Mouse (Mus musculus) embryo, embryonic 10.5 days (tissue): ENCODE measurements around the gene Rbm39.
"Not testable (repeated sequence)": the region's sequence is repeated elsewhere in the genome, so short reads cannot be mapped to it uniquely, and the experiment has no call there.

Experiments
- DNase-seq: peaks from one replicate; pipeline ENCODE4 v3.0.0-alpha.2; 2015; ENCODE audit warnings: low spot score

The Rbm39 gene

DNA sequence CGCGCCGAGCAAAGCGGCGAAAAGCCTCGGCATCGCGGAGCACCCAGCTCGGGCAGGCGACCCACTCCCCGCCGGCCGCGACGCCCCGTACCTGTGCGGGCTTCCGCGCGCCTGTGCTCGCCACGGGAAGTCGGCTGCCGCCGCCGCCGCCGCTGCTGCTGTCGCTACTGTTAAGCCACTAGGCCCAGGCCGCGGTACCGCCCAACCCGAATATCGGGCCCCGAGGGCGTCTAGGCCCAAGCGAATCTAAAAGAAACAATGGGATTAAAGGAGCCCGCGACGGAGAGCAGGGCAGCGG is 293 bp downstream of the Rbm39 start:
- no peak for DNase-seq

DNA sequence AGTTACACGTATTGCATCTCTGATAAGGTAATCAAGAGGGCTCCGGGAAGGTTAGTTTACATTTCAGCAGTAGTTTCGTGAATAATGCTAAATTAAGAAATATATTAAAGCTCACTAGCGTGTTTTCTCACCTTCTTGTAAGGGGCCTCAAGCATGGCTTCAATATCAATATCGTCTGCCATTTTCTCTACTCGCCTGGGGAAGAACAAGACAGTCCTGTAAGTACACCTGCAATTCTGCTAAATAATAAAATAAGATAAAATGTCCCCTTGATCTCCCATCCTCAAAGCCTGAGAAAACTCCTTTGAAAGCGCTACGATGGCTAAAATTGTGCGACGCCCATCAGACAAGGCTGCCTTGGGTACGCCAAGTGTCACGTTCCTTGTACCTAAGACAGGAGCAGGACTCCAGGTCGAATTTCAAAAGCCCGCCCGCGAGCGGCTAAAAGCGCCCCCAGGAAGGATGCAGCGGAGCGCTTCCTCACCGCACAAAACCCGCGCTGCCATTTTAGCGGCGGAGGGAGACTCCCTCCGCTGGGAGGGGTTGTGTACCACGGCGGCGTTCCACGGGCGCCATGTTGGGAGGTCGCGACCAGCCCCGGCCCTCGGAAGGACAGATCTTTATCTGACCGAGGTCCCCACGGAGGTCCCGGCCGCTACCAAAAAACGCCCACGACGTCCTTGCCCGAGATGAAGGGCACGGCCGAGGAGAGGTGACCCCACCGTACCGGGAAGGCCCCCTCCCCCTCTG is 817 bp downstream of the Rbm39 start:
- DNase-seq = peak; percentile 87

DNA sequence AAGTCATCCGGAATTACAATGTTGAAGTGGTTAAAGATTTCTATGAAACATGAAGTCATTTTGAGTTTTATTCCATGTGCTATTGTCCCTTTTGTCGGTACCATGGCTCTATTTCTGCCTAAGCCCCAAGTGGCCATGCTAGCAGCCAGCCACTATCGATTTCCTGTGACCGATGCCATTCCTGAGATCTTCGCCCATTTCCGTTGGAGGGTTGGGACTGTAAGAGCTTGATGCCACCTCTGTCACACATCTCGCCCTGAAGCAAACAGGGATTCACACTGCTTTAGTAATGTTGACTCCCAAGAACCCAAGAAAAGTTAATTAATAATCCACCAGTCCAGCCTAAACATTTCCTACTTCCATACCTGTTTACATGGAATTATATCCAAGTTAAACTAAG is 2.4 kb downstream of the Rbm39 start:
- no peak for DNase-seq

DNA sequence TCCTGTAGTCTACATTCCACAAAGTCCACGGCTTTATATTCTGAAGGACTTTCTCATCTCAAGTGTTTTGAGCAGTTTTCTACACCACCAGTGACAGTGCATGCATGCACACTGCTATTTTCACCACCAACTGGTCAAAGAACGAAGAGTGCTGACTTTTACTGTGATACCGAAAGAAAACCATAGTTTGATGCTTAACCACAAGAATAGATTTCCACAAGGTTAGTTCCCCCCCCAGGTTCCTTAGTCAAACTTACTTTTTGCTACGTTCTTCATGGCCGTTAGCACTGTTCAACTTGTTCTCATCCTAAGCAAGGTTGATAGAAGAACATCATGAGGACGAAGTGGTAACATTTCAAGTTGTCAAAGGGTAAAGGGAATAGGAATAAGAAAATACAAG is 3.0 kb downstream of the Rbm39 start:
- DNase-seq = no peak

DNA sequence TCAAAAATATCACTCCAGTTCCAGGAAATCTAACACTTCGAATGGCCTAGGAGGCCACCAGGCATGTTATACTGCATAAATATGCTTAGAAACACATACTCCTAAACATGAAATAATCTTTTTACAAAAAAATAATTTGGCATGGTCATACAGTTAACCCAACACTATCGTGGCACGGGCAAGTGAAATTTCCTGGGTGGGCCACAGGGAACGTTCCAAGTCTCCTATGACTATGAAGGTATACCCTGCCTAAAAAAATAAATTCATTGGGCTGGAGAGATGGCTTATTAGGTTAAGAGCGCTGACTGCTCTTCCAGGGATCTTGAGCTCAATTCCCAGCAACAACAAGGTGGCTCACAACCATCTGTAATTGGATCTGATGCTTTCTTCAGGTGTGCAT is 13.5 kb downstream of the Rbm39 start:
- DNase-seq = no peak

DNA sequence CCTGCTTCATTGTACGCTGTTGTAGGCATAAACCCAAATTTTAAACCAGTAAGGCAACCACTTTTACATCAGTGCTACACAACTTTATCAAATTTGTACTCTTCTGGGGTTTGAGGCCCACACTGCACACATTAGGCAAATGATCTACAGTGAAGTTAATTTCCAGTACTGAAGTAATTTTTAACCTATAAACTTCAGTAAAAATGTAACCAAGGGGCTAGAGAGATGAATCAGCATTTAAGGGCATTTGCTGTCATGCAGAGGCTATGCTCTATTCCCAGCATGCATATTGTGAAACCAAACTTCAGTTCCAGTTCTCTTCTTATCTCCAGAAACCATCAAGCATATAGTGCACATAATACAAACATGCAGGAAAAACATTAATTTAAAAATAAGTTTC is 14.6 kb downstream of the Rbm39 start:
- DNase-seq = no peak

DNA sequence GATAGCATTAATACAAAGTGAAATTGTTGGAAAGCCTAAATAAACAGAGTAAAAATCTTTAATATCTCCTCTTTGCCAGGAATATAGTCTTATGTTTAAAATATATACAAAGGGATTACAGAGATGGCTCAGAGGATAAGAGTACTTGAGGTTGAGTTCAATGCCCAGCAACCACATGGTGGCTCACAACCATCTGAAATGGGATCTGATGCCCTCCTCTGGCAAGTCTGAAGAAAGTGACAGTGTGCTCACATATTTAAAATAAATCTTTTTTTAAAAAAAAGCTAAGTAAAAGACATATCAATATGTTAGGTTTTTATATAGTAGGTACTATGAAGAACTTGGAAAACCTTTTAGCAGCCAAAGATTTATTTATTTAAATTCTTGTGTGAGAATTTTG is 28.5 kb downstream of the Rbm39 start:
- DNase-seq = no peak

DNA sequence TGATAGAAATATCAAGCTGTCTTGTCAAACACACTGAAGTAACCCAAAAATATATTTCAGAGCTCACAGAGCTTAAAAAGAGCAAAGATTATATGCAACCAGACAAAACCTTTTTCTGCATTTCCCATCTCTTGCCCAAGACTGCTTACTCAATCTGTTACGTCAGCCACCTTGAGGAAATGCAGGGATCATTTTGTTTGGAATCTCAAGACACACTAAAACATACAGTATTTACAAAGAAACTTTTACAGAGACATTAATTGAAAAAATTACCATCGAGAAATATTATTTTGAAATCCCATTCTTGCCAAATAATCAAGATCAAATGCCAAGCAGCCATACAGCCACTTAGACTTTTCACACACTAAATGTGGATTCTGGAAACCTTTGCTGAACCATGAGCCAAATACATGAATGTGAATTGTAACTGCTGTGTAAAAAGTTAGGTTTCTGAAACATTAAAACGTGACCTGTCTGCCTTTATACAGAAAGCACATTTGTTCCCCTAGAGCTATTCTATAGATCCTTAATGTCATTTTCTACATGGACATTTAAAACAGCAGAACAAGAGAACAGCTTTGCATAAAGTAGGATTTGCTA is 32.6 kb downstream of the Rbm39 start:
- no peak for DNase-seq

DNA sequence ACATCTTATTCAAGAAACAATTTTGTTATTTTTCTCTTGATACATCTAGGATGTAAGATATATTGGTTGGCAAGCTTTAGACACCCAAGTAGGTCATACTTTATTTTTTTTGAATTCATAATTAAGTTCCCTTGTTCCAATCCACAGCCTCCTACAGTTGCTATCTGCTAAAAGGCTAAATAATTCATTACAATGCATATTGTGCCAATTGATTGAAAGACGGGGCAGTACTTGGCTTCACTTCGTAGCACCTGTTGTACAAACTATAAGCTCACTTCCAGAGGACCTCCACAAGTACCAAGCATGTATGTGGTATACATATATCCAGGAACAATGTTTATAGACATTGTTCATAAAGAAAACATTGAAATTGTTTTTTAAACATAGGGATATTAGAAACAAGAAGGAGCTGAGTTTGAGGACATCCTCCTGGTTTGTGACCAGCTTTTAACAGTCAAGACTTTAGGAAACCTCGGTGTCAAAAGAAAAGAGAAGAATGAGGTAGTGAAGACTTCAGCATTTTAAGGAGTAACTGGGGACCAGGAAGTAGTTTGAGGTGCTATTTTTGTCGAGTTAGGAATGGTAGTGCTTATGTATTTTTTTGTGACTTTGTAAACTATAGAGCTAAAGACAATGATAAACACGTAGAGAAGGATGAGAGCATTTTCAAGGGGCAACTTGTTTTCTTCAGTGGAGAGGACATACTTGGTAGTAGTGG is 33.6 kb downstream of the Rbm39 start:
- DNase-seq = no peak

DNA sequence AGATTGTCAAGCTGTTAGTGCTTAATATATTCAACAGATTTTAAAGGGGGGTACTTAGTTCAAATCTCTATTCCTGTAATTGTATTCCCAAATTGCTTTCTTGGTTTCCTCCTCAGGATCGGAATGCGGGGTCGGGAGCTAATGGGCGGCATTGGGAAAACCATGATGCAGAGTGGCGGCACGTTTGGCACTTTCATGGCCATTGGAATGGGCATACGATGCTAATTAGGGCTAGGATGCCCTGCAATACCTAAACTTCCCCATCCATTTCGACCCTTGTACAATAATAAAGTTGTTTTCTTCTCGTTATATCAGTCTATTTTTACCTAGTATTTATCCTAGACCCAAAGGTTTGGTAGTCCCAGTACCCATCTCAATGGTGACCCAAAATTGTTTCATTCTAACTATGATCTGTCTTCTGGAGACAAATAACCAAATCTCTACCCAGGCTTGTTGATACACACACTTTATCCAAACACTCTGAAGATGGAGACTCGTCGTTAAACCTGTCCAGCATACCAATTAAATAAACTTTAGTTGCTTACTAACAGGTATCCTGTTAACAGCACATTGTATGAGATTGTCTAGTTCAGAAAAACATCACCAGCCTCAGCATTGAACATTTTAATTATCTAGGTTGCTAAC is 34.4 kb downstream of the Rbm39 start:
- no peak for DNase-seq

DNA sequence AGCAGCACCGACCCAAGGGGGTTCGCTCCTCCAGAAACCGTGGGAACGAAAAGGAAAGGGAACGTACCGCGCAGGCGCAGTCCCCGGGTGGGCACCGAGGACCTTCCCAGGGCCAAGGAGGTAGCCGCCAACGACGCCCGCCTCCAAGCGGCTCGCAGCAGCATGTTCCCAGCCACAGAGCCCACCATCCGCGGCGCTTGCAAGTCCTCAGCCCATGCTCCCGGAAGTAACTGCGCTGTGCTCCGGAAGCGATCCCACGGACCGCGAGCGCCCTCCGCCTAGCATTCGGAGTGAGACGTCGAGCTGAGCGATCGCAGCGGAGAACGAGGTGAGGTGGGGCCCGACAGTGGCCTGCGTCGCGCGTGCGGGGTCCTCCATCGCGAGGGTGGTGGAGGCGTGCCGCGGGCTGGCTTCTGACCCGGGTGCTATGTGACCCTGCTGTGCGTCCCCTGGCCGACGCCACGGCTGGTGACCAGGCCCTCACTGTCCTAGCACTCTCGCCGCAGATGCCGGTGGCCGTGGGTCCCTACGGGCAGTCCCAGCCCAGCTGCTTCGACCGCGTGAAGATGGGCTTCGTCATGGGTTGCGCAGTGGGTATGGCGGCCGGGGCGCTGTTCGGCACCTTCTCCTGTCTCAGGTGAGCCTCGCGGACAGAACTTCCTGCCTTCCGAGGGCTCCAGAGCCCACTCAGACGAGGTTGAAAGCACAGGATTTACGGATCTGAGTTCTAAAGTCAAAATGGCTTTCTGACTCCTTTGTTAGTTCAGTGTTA is 35.9 kb downstream of the Rbm39 start, which contains the start of the genes Romo1 and Nfs1:
Gene Romo1, plus strand, starts transcription at position 87 of the 772 bp plus-strand sequence.
Gene Nfs1, minus strand, starts transcription at position 234 of the 772 bp plus-strand sequence.
- peak; percentile 98 for DNase-seq

DNA sequence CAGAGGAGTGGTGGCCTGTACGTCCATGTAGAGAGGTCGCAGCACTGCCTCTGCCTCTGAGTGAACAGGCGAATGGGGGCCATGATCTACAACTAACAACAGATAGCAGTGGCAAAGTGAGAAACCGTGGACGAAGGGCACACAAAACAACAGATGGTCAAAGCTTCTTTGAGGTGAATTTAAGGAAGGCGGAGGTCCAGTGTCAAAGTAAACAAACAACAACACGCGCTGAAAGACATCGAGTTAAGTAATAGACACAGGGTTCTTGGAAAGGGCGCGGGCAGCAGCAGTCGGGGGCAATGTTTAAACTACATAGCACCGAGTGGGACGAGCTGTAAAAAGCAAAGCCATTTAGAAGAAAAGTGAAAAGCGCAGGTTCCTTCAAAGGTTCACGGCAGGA is 36.7 kb downstream of the Rbm39 start:
- DNase-seq = peak; percentile 36

DNA sequence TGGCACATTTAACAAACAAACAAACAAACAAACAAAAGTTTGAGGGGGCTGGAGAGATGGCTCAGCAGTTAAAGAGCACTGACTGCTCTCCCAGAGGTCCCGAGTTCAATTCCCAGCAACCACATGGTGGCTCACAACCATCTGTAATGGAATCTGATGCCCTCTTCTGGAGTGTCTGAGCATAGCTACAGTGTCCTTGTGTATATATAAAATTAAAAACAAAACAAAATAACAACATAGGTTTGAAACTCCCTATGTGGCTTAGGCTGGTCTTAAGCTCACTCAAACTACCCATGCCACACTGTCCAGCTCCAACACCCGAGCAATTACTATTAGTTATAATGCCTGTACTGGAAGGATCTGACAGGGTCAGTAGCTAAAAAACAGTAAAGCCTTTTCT is 37.2 kb downstream of the Rbm39 start:
- no peak for DNase-seq

DNA sequence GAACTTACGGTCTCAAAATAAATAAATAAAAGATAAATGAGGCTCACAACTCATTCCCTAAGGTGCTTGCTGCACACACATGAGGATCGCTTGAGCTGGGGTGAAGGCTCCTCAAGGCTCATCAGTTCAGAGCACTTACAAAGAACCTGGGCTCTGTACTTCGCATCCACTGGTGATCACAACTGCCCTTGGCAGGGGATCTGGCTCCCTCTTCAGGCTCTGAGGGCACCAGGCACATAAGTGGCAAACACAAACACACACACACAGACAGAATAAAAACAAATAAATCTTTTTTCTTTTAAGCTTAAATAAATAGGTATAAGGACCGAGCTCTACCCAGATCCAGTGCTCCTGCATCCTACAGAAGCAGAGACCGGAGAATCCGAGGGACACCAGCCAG is 44.3 kb downstream of the Rbm39 start:
- no peak for DNase-seq

DNA sequence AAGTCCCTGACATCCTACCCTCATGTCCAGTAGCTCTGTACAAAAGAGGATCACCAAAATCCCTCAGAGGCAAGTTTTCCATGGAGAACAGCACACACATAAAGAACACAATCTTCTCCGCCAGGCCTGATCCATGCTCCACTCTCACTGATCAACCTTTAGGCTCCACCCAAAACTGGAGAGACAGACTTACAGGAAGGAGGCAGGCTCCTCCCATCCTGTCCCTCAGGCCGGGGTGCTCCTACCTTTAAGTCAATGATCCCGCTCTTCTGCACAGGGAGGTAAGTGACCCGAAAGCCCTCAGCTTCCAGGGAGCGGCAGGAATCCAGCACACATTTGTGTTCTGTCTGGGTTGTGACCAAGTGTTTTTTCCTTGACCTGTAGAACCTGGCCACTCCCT is 45.9 kb downstream of the Rbm39 start:
- no peak for DNase-seq

DNA sequence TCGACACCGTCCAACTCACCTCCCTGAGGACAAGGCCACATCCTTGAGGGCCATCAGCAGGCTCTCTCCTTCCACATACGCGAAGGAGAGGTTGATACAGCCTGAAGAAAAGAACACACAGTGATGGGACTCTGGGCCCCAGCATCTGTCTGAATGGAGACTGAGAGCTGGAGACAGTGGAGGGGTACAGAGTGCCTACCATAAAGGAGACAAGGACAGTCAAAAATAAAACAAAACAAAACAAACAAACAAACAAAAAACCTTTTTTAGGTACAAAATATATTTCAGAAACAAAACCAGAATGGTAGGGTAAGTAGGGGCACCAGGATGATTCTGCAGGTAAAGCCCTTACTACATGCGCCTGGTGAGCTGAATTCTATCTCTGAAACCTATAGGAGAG is 53.0 kb downstream of the Rbm39 start, which contains the start of gene Gm28036:
Gene Gm28036, minus strand, starts transcription at position 101 of the 400 bp plus-strand sequence.
- DNase-seq = no peak

DNA sequence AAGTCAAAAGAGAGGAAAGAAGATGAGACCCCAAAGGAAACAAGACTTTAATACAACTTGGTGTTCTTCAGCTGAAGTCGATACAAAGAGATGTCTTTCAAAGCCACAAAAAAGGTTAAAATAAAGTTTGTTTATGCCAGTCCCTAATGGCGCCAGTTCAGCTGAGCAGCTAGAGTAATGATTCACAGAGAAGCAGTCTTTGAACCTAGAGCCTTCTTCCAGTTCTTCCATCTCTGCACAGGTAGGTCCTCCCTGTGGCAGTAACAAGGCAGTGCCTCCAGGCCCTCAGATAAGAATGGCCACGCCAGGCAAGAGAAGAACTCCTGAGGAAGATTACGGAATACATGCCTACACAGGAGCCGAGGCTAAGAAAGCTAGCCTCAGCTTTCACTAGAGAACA is 56.3 kb downstream of the Rbm39 start:
- no peak for DNase-seq

DNA sequence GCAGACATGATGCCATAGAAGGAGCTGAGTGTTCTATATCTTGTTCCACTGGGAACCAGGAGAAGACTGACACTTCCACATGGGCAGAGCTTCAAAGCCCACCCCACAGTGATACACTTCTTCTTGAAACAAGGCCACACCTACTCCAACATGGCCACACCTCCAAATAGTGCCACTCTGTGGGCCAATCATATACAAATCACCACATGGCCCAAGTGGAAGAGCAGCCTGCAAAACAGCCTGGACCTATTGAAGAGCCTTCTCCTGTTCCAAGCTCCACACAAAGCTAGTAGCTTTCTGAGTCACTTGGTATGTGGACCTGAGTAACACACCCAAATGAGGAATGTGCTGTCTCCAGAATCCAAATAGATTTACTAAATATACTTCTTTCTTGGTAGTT is 60.5 kb downstream of the Rbm39 start:
- DNase-seq = no peak

DNA sequence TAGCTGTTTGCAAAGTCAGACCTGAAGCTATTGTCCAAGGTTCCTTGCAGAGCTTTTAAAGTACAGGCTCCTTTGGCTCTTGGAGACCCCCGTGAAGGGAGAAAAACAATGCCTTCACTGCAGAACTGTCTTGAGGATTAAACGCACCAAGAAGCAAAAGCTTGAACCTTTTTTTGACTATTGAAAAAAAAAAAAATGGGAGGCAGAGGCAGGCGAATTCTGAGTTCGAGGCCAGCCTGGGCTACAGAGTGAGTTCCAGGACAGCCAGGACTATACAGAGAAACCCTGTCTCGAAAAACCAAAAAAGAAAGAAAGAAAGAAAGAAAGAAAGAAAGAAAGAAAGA is 68.0 kb downstream of the Rbm39 start:
- DNase-seq = not testable (repeated sequence)

DNA sequence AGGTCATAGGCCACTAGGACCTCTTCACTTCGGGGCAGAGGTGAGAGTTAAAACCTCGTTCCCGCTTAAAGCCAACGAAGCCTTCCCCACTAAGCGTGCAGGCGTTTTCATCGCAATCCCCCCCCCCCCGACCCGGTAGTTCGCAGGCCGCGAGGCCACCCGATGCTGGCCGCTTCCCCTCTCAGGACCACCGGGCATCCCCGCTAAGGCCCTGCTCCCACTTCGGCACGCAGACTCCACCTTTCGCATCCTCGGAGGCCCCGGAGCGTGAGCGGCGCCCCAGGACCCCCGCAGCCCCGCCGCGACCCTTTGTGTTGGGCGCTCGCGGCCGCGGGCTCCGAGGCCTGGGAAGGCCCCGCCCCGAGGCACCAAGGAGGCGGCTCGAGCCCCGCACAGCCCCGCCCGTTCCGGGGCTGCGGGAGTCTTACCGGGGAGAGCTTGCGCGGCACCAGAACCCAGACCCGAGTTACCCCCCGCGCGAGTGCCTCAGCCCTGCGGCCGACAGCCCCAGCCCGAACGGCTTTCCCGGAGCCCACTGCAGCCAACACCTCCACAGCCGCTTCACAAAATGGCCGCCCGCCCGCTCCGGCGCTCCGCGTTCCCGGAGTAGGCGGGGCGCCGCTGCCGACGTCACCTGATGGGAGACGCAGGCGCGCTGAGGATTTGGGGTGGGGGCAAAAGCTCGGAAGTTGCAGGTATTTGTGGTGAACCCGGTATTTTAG is 68.5 kb downstream of the Rbm39 start, which contains the start of the genes Cpne1 and Rbm12:
Gene Cpne1, minus strand, starts transcription at position 608 of the 722 bp plus-strand sequence.
Gene Rbm12, minus strand, starts transcription at position 621 of the 722 bp plus-strand sequence.
- peak; percentile 95 for DNase-seq
